Mouse (Mus musculus) urinary bladder, postnatal 36 days (tissue): ENCODE results near the gene AI661453.

Experiments used
- DNase-seq, 2 experiments: peaks; one replicate each; pipeline ENCODE4 v3.0.0; 2022; ENCODE audit warnings: low spot score in 2 of 2, mixed read lengths in 1 of 2

The AI661453 gene

GRCm38 (mm10) chr17:47466284-47466683 is 29.9 kb downstream of the AI661453 start:
- DNase-seq = no peak

- no peak for DNase-seq
Measured at GRCm38 (mm10) chr17:47467659-47468058, 31.2 kb downstream of the AI661453 start.

GRCm38 (mm10) chr17:47468063-47468462 is 31.6 kb downstream of the AI661453 start:
- DNase-seq = no peak

GRCm38 (mm10) chr17:47468466-47468865 is 32.1 kb downstream of the AI661453 start:
- no peak for DNase-seq

- DNase-seq = no peak
Measured at GRCm38 (mm10) chr17:47469642-47470041, 33.2 kb downstream of the AI661453 start.

GRCm38 (mm10) chr17:47470121-47470520 is 33.7 kb downstream of the AI661453 start:
- no peak for DNase-seq

GRCm38 (mm10) chr17:47470686-47471085 is 34.3 kb downstream of the AI661453 start:
- no peak for DNase-seq

- DNase-seq = no peak
Measured at GRCm38 (mm10) chr17:47472435-47473350, 36.3 kb downstream of the AI661453 start.

- peak in 1 of 2 experiments; percentile 49 for DNase-seq
Measured at GRCm38 (mm10) chr17:47473434-47473974, 37.1 kb downstream of the AI661453 start.

GRCm38 (mm10) chr17:47474250-47474649 is 37.8 kb downstream of the AI661453 start:
- no peak for DNase-seq

- DNase-seq = no peak
Measured at GRCm38 (mm10) chr17:47475181-47475580, 38.8 kb downstream of the AI661453 start.

GRCm38 (mm10) chr17:47475714-47476113 is 39.3 kb downstream of the AI661453 start:
- DNase-seq = no peak

- DNase-seq = no peak
Measured at GRCm38 (mm10) chr17:47479887-47480286, 43.5 kb downstream of the AI661453 start.

- DNase-seq = peak in 1 of 2 experiments; percentile 72
Measured at GRCm38 (mm10) chr17:47482401-47482800, 46.0 kb downstream of the AI661453 start.

GRCm38 (mm10) chr17:47484241-47484921 is 48.0 kb downstream of the AI661453 start:
- peak in 1 of 2 experiments; percentile 70 for DNase-seq

GRCm38 (mm10) chr17:47484993-47485392 is 48.6 kb downstream of the AI661453 start:
- no peak for DNase-seq

- no peak for DNase-seq
Measured at GRCm38 (mm10) chr17:47485791-47486190, 49.4 kb downstream of the AI661453 start.

- DNase-seq = no peak
Measured at GRCm38 (mm10) chr17:47490791-47491190, 54.4 kb downstream of the AI661453 start.

- DNase-seq = no peak
Measured at GRCm38 (mm10) chr17:47492731-47493130, 56.3 kb downstream of the AI661453 start.

GRCm38 (mm10) chr17:47493653-47494052 is 57.2 kb downstream of the AI661453 start:
- DNase-seq = no peak

GRCm38 (mm10) chr17:47494132-47494531 is 57.7 kb downstream of the AI661453 start:
- DNase-seq = no peak

GRCm38 (mm10) chr17:47501531-47501930 is 65.1 kb downstream of the AI661453 start:
- no peak for DNase-seq
